Mouse (Mus musculus): ENCODE results near the gene Adgrg4. TPM values are rescaled to one million over a fixed set of nuclear protein-coding genes. Genes with fewer than 3 reads are reported as not detected.

Adgrg4 gene
- polyA plus RNA-seq (2012; rRNA removed), result not detected in 2 replicates

DNA sequence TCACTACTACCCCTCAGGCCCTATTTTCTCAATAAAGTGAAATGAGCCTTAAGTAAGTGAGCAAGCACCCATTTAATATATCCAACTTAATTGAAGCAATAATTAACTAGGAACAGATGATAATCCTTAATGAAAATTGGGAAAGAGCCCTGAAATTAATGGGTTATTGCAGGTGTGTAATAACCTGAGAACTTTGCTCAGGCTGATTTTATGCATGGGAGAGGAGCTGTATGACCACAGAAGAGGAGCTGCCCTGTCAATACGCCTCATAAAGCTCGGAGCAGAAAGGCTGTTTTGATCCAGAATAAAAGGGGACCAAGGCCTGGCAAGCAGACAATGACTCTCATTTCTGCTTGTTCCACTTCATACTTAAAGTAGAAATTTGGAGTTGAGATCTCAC, at the start of gene Adgrg4:
Adgrg4 (plus strand) TSS at position 301 of the 400 bp plus-strand sequence.

DNA sequence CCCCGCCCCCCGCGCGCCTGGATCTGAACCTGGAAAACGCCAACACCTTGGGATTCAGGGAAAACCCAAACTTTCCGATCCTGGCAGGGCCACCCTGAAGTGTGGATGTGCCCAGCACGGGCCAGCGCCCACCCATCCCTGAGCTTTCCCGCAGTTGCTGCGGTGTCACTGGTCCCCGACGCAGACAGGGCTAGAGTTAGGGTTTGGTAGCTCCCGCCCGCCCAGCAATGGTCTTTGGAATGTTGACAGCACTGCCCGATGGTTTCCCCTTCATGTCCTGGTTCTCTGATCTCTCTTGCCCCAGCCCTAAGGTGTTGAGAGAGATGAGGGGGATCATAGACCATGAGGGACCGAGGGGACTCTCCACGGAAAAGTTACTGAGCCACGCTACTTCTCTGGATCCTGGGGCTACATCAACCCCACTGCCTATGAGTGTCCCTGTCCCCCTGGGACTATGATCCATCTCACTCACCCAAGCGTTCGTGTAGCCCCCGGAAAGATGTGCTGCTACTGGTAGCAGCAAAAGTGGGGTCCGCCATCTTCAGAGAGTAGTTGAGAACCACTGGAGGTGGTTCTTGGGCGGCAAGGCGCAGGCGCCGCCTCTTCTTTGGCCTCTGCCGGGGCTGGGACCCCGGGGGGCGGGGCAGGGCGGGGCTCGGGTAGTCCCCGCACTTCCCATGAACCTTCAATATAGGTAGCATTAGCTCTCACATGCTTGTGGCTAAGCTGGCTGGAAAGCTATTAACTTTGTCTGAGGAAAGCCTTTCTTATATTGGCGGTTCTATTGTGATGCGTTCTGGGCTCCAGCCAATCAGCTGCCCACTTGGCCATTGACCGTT, 48.0 kb upstream of the Adgrg4 start, which contains the start of gene Map7d3:
Map7d3 (minus strand) TSS at position 562 of the 839 bp plus-strand sequence.

DNA sequence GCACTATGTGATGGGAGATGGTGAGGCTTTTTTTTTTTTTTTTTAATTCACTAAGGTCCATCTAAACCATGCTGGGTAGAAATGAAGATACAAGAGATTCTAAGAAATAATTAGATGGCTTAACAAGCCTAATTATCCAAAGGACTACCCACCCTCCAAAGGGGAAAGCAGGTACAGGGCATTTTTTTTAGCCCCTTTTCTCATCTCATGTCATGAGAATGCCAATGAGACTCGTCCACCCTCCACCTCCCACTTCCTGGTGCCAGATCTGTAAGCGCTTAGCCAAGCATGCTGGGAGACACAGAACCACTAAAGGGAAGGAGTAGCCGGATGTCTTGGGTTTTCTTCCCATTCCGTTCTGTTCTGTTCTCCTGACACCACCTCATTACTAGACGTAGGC, 172.8 kb downstream of the Adgrg4 start, which contains the start of gene Brs3:
Brs3 (plus strand) TSS at position 301 of the 400 bp plus-strand sequence.

Other genes with a start within 250 kb of the Adgrg4 start
- gene Fhl1, start 138.4 kb upstream of the Adgrg4 start, polyA plus RNA-seq (2012; rRNA removed), result 9.2 and 10.3 TPM in 2 replicates
- 0.10 and 0.15 TPM in 2 replicates for gene Map7d3, start 47.8 kb upstream of the Adgrg4 start, polyA plus RNA-seq (2012; rRNA removed)
- gene Brs3, start 172.9 kb downstream of the Adgrg4 start, polyA plus RNA-seq (2012; rRNA removed), result not detected in 2 replicates
- 12.8 and 13.8 TPM in 2 replicates for gene Htatsf1, start 183.4 kb downstream of the Adgrg4 start, polyA plus RNA-seq (2012; rRNA removed)
- 0.02 TPM in 1 of 2 replicates, not detected in the other for gene Vgll1, start 217.9 kb downstream of the Adgrg4 start, polyA plus RNA-seq (2012; rRNA removed)

Measured in liver, embryonic 14 days (tissue).